Comparison of ENCODE assay signal across 9 mouse cellular contexts in genomic region chr2:151536618-151536974, GRCm38 (mm10). TPM values are rescaled to one million over a fixed set of nuclear protein-coding genes. Genes with fewer than 3 reads are reported as not detected.
DNase-seq lines count a peak whose midpoint lies in the region; ATAC-seq and TF ChIP-seq lines count a peak whose summit lies in the region.
"Had no signal": no experiment of that assay in that cellular context is flagged by ENCODE, and none has a peak within 500 bp of the region (broad histone marks: within the 10 kb centered on the region; RNA-seq: fewer than 3 reads in every experiment).

No protein-coding gene starts in this region.

- H3K36me3 ChIP-seq in heart, adult 2 months (ENCODE audit: control insufficient read depth, insufficient read depth, low read length), result no peaks in the 10 kb centered on the region
- H3K36me3 ChIP-seq in heart, embryonic 10.5 days, result no peaks in the 10 kb centered on the region
- no peaks in the 10 kb centered on the region for H3K36me3 ChIP-seq in lung, postnatal 0 days (ENCODE audit: insufficient read depth, low read length)
- no peaks in the 10 kb centered on the region for H3K36me3 ChIP-seq in stomach, postnatal 0 days (ENCODE audit: control insufficient read depth, insufficient read depth, low read length)
- no peaks in the 10 kb centered on the region for H3K36me3 ChIP-seq in hindbrain, embryonic 11.5 days (ENCODE audit: control insufficient read depth, insufficient read depth, low read length)
- H3K36me3 ChIP-seq: heart, embryonic 13.5 days had no signal

- whole genome bisulfite sequencing in heart, adult 2 months, result 37% methylated on average over 5 of the region's 5 CpGs
- 71% methylated on average over 5 of the region's 5 CpGs for WGBS in heart, embryonic 10.5 days
- 8% methylated on average over 5 of the region's 5 CpGs for WGBS in lung, postnatal 0 days
- 8% methylated on average over 5 of the region's 5 CpGs for WGBS in stomach, postnatal 0 days
- 81% methylated on average over 5 of the region's 5 CpGs for WGBS in hindbrain, embryonic 11.5 days

- H3K79me2 ChIP-seq in heart, adult 2 months (replicated peaks; ENCODE audit: control insufficient read depth, insufficient read depth, low read length), result no peaks in the 10 kb centered on the region

- DNase-seq in heart, adult 2 months, result peak in 1 of 2 experiments; percentile 35
- DNase-seq in heart, embryonic 10.5 days (ENCODE audit: low spot score), result no peak
- DNase-seq in 3T3-L1 (ENCODE audit: low read depth, low spot score), result peak; percentile 98
- DNase-seq in adrenal gland, postnatal 25 days, result peak; percentile 59
- peak; percentile 35 for DNase-seq in kidney, adult 18-20 months
- DNase-seq in lung, postnatal 0 days (ENCODE audit: low spot score), result peak; percentile 91
- peak; percentile 86 for DNase-seq in stomach, postnatal 0 days (ENCODE audit: low spot score)
- no peak for DNase-seq in hindbrain, embryonic 11.5 days (ENCODE audit: low spot score)

- no peak for TF ChIP-seq CTCF in heart, adult 2 months (IDR thresholded peaks at IDR 0.05)
- no peak for TF ChIP-seq CTCF in lung, postnatal 0 days (IDR thresholded peaks at IDR 0.05)
- TF ChIP-seq CTCF in stomach, postnatal 0 days (IDR thresholded peaks at IDR 0.05; ENCODE audit: low read depth), result no peak

- H3K4me2 ChIP-seq in lung, postnatal 0 days (replicated peaks; ENCODE audit: low read depth, low read length), result peak overlapping the region; percentile 34; the same call in 1 of the 2 replicates
- H3K4me2 ChIP-seq in stomach, postnatal 0 days (replicated peaks; ENCODE audit: low read depth), result no peak overlapping the region
- H3K4me2 ChIP-seq in hindbrain, embryonic 11.5 days (replicated peaks; ENCODE audit: low read depth, low read length), result no peak overlapping the region
- H3K4me2 ChIP-seq: heart, embryonic 13.5 days had no signal

- TF ChIP-seq POLR2A in heart, adult 2 months (IDR thresholded peaks at IDR 0.05; ENCODE audit: insufficient read depth, low read depth, low read length), result no peak

- H3K27ac ChIP-seq in heart, adult 2 months, result peak overlapping the region; percentile 69
- no peak overlapping the region for H3K27ac ChIP-seq in heart, embryonic 10.5 days
- peak overlapping the region; percentile 84 for H3K27ac ChIP-seq in lung, postnatal 0 days (ENCODE audit: low read length)
- peak overlapping the region; percentile 78 for H3K27ac ChIP-seq in stomach, postnatal 0 days (replicated peaks)
- no peak overlapping the region for H3K27ac ChIP-seq in hindbrain, embryonic 11.5 days (ENCODE audit: low read depth, low read length)
- H3K27ac ChIP-seq: heart, embryonic 13.5 days had no signal

- no peaks in the 10 kb centered on the region for H3K9me3 ChIP-seq in heart, embryonic 10.5 days
- H3K9me3 ChIP-seq in lung, postnatal 0 days (ENCODE audit: low read length), result no peaks in the 10 kb centered on the region
- H3K9me3 ChIP-seq in stomach, postnatal 0 days (ENCODE audit: control insufficient read depth, low read length), result no peaks in the 10 kb centered on the region
- H3K9me3 ChIP-seq in hindbrain, embryonic 11.5 days (ENCODE audit: control insufficient read depth, low read length), result no peaks in the 10 kb centered on the region
- H3K9me3 ChIP-seq: heart, embryonic 13.5 days had no signal

- intact Hi-C loops in heart, adult 2 months (cut with DNase I), result no loop called here

- peaks cover 16% of the 10 kb centered on the region for H3K4me1 ChIP-seq in heart, adult 2 months (ENCODE audit: control insufficient read depth, insufficient read depth, low read length)
- H3K4me1 ChIP-seq in heart, embryonic 10.5 days, result peaks cover 7% of the 10 kb centered on the region; the same call in 1 of the 2 replicates
- H3K4me1 ChIP-seq in lung, postnatal 0 days (ENCODE audit: insufficient read depth, low read depth, low read length), result peaks cover 11% of the 10 kb centered on the region; the same call in 1 of the 2 replicates
- H3K4me1 ChIP-seq in stomach, postnatal 0 days (replicated peaks; ENCODE audit: control insufficient read depth, insufficient read depth), result peaks cover 3% of the 10 kb centered on the region; the same call in 1 of the 2 replicates
- H3K4me1 ChIP-seq in hindbrain, embryonic 11.5 days (replicated peaks; ENCODE audit: control insufficient read depth, insufficient read depth, low read length), result no peaks in the 10 kb centered on the region

- H3K9ac ChIP-seq in heart, adult 2 months (ENCODE audit: low read depth, low read length), result no peak overlapping the region
- no peak overlapping the region for H3K9ac ChIP-seq in lung, postnatal 0 days (replicated peaks; ENCODE audit: low read depth)
- no peak overlapping the region for H3K9ac ChIP-seq in stomach, postnatal 0 days (ENCODE audit: low read length)
- no peak overlapping the region for H3K9ac ChIP-seq in hindbrain, embryonic 11.5 days (ENCODE audit: low read depth, low read length)
- H3K9ac ChIP-seq: heart, embryonic 13.5 days had no signal

- H3K27me3 ChIP-seq in heart, adult 2 months (ENCODE audit: control insufficient read depth, insufficient read depth, low read length), result no peaks in the 10 kb centered on the region
- no peaks in the 10 kb centered on the region for H3K27me3 ChIP-seq in heart, embryonic 10.5 days (ENCODE audit: insufficient read depth, poor library complexity, severe bottlenecking)
- H3K27me3 ChIP-seq in lung, postnatal 0 days (replicated peaks; ENCODE audit: insufficient read depth, low read length), result no peaks in the 10 kb centered on the region
- H3K27me3 ChIP-seq in stomach, postnatal 0 days (ENCODE audit: control insufficient read depth, insufficient read depth, low read length), result no peaks in the 10 kb centered on the region
- no peaks in the 10 kb centered on the region for H3K27me3 ChIP-seq in hindbrain, embryonic 11.5 days (ENCODE audit: control insufficient read depth, insufficient read depth, low read length)
- H3K27me3 ChIP-seq: heart, embryonic 13.5 days had no signal

- H3K4me3 ChIP-seq in heart, adult 2 months, result no peak overlapping the region
- no peak overlapping the region for H3K4me3 ChIP-seq in heart, embryonic 10.5 days
- H3K4me3 ChIP-seq in lung, postnatal 0 days (ENCODE audit: low read depth, low read length), result no peak overlapping the region
- no peak overlapping the region for H3K4me3 ChIP-seq in stomach, postnatal 0 days (ENCODE audit: low read depth, low read length)
- H3K4me3 ChIP-seq in hindbrain, embryonic 11.5 days (ENCODE audit: low read depth, low read length), result no peak overlapping the region
- H3K4me3 ChIP-seq: heart, embryonic 13.5 days had no signal

- peak; percentile 87 for ATAC-seq in lung, postnatal 0 days
- peak; percentile 88 for ATAC-seq in stomach, postnatal 0 days (ENCODE audit: low FRiP score, low TSS enrichment)
- no peak for ATAC-seq in hindbrain, embryonic 11.5 days (ENCODE audit: low FRiP score)

- TF ChIP-seq EP300 in heart, adult 2 months (IDR thresholded peaks at IDR 0.05; ENCODE audit: insufficient read depth, low read depth, low read length), result no peak
- peak; percentile 86 for TF ChIP-seq EP300 in lung, postnatal 0 days (IDR thresholded peaks at IDR 0.05)
- no peak for TF ChIP-seq EP300 in stomach, postnatal 0 days (optimal IDR thresholded peaks at IDR 0.05)

RNA-seq across cellular contexts. Expression of gene Fkbp1a, which starts 5.7 kb away (rescaled TPM):
- 100 to 1,000 TPM; 197 to 211 TPM for total RNA-seq in heart, adult 2 months (2021)
- polyA plus RNA-seq in heart, adult 2 months (2012; rRNA removed), result 90.5 and 145 TPM in 2 replicates
- polyA plus RNA-seq in heart, embryonic 10.5 days (2016; fragmentation: Nextera tagmentation; extraction: Ambion mirVana), result 933 and 973 TPM in 2 replicates
- 233 and 267 TPM in 2 replicates for total RNA-seq in adrenal gland, postnatal 25 days (2021)
- 686 and 696 TPM in 2 replicates for polyA plus RNA-seq in lung, postnatal 0 days (2015; fragmentation: Nextera tagmentation; extraction: Ambion mirVana)
- polyA plus RNA-seq in stomach, postnatal 0 days (2015; fragmentation: Nextera tagmentation; extraction: Ambion mirVana), result 325 and 360 TPM in 2 replicates
- polyA plus RNA-seq in hindbrain, embryonic 11.5 days (2014; fragmentation: Nextera tagmentation; extraction: Ambion mirVana), result 610 and 637 TPM in 2 replicates

RNA-seq across cellular contexts. Expression of gene Sdcbp2, which starts 35.8 kb away (rescaled TPM):
- 1 to 10 TPM; 1.9 to 2.4 TPM for total RNA-seq in heart, adult 2 months (2021)
- polyA plus RNA-seq in heart, adult 2 months (2012; rRNA removed), result 2.2 TPM in 2 replicates
- polyA plus RNA-seq in heart, embryonic 10.5 days (2016; fragmentation: Nextera tagmentation; extraction: Ambion mirVana), result 1.00 and 1.1 TPM in 2 replicates
- 1.1 and 1.3 TPM in 2 replicates for total RNA-seq in adrenal gland, postnatal 25 days (2021)
- 1.6 and 2.5 TPM in 2 replicates for polyA plus RNA-seq in lung, postnatal 0 days (2015; fragmentation: Nextera tagmentation; extraction: Ambion mirVana)
- polyA plus RNA-seq in stomach, postnatal 0 days (2015; fragmentation: Nextera tagmentation; extraction: Ambion mirVana), result 156 and 169 TPM in 2 replicates
- 0.94 and 1.4 TPM in 2 replicates for polyA plus RNA-seq in hindbrain, embryonic 11.5 days (2014; fragmentation: Nextera tagmentation; extraction: Ambion mirVana)

RNA-seq across cellular contexts. Expression of gene Nsfl1c, which starts 42.6 kb away (rescaled TPM):
- total RNA-seq in heart, adult 2 months (2021), result 10 to 100 TPM; 77.8 to 80.8 TPM
- polyA plus RNA-seq in heart, adult 2 months (2012; rRNA removed), result 59.5 and 74.1 TPM in 2 replicates
- 195 and 247 TPM in 2 replicates for polyA plus RNA-seq in heart, embryonic 10.5 days (2016; fragmentation: Nextera tagmentation; extraction: Ambion mirVana)
- 146 and 159 TPM in 2 replicates for total RNA-seq in adrenal gland, postnatal 25 days (2021)
- polyA plus RNA-seq in lung, postnatal 0 days (2015; fragmentation: Nextera tagmentation; extraction: Ambion mirVana), result 100 and 114 TPM in 2 replicates
- 118 and 120 TPM in 2 replicates for polyA plus RNA-seq in stomach, postnatal 0 days (2015; fragmentation: Nextera tagmentation; extraction: Ambion mirVana)
- 294 and 295 TPM in 2 replicates for polyA plus RNA-seq in hindbrain, embryonic 11.5 days (2014; fragmentation: Nextera tagmentation; extraction: Ambion mirVana)

Comparison
In these comparisons a context has a peak if more than half of its experiments do, and no peak if none do; other contexts are left out.
1. H3K27ac ChIP-seq: peak in heart, adult 2 months (single experiment), lung, postnatal 0 days (single experiment) and stomach, postnatal 0 days (single experiment); none in heart, embryonic 10.5 days (single experiment) and hindbrain, embryonic 11.5 days (single experiment).
2. DNase-seq: peak in 3T3-L1 (single experiment), adrenal gland, postnatal 25 days (single experiment), kidney, adult 18-20 months (single experiment), lung, postnatal 0 days (single experiment) and stomach, postnatal 0 days (single experiment); none in heart, embryonic 10.5 days (single experiment) and hindbrain, embryonic 11.5 days (single experiment).
3. RNA of gene Sdcbp2, which starts 35.8 kb away (polyA plus RNA-seq): 156 to 169 TPM in stomach, postnatal 0 days; 1.6 to 2.5 TPM in lung, postnatal 0 days, 2.2 TPM in heart, adult 2 months, 1.00 to 1.1 TPM in heart, embryonic 10.5 days and 0.94 to 1.4 TPM in hindbrain, embryonic 11.5 days; every median in the first group is over 10 times any median in the second.